Mouse (Mus musculus) kidney, embryonic 14.5 days (tissue): ENCODE results near the gene Smc6. TPM values are rescaled to one million over a fixed set of nuclear protein-coding genes. Genes with fewer than 3 reads are reported as not detected.

Experiments
- ATAC-seq: fragments of 200-750 bp; cut with Nextera tagmentation; 2 replicates; pipeline ENCODE4 v1.8.0; 2017; ENCODE audit warnings: moderate number of reproducible peaks, mild to moderate bottlenecking, moderate TSS enrichment, moderate library complexity; ENCODE audit not compliant: low FRiP score, low TSS enrichment
- H3K27ac ChIP-seq: fragments of 300-500 bp; sonication (generic); 2 replicates; pipeline ENCODE4 v1.5.1; 2014; ENCODE audit warnings: low read depth, mild to moderate bottlenecking, low read length, moderate library complexity, mixed read lengths
- H3K27me3 ChIP-seq: fragments of 300-500 bp; sonication (generic); 2 replicates; pipeline ENCODE4 v1.6.1; 2014; ENCODE audit warnings: mild to moderate bottlenecking, low read length; ENCODE audit not compliant: control insufficient read depth, insufficient read depth
- H3K36me3 ChIP-seq: fragments of 300-500 bp; sonication (generic); 2 replicates; pipeline ENCODE4 v1.6.1; 2014; ENCODE audit warnings: low read length, mixed read lengths; ENCODE audit not compliant: control insufficient read depth, insufficient read depth
- H3K4me1 ChIP-seq: fragments of 300-500 bp; sonication (generic); 2 replicates; pipeline ENCODE4 v1.6.1; 2014; ENCODE audit warnings: low read length, mixed read lengths; ENCODE audit not compliant: control insufficient read depth, insufficient read depth
- H3K4me2 ChIP-seq: fragments of 300-500 bp; sonication (generic); replicated peaks from 2 replicates; pipeline ENCODE4 v1.6.1; 2014; ENCODE audit warnings: low read depth, mild to moderate bottlenecking, low read length
- H3K4me3 ChIP-seq: fragments of 300-500 bp; sonication (generic); 2 replicates; pipeline ENCODE4 v1.5.1; 2014; ENCODE audit warnings: mild to moderate bottlenecking, low read length
- H3K9ac ChIP-seq: fragments of 300-500 bp; sonication (generic); 2 replicates; pipeline ENCODE4 v1.6.1; 2014; ENCODE audit warnings: low read depth, mild to moderate bottlenecking, low read length, moderate library complexity
- H3K9me3 ChIP-seq: fragments of 300-500 bp; sonication (generic); 2 replicates; pipeline ENCODE4 v1.6.1; 2016; ENCODE audit warnings: low read length; ENCODE audit not compliant: control insufficient read depth
- WGBS: fragments of 180-500 bp; shearing (Covaris S2); extraction: QIAGEN DNeasy Blood & Tissue Kit; methylation state at CpG from one replicate; pipeline ENCODE4 v1.1.7; 2014; 5-methylcytosine and 5-hydroxymethylcytosine counted together
- polyA plus RNA-seq: library from polyadenylated mRNA; unstranded; fragments of >200 nt; fragmentation: Nextera tagmentation; extraction: Ambion mirVana; gene quantifications from 2 replicates; pipeline ENCODE4 v1.2.1, GENCODE M21; 2014

Gene Smc6
- polyA plus RNA-seq, 1 experiment from 2014 or later = 141 TPM

DNA sequence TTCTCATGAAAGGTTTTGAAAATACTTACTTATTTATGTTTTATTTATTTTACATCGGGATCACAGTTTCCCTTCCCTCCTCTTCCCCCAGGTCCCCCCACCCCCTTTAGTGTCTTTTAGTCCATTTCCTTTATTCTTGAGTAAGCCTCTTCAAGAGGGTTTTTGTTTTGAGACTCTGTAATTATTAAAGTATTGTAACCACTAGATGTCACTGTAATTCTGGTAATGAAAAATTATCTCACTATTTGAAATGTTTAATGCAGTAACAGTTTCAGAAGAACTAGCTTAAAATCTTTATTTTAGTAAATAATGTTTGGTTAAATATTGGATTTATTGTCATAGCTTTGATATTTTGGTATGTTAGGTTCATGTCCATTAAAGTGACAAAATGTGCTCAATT is 48.2 kb downstream of the Smc6 start:
- H3K9me3 ChIP-seq = no peaks in the 10 kb centered on the region
- WGBS = 84% methylated on average over 1 of the region's 1 CpGs
- H3K9ac ChIP-seq = no peak overlapping the region
- no peaks in the 10 kb centered on the region for H3K4me1 ChIP-seq
- H3K36me3 ChIP-seq = peaks cover 57% of the 10 kb centered on the region
- no peak overlapping the region for H3K4me2 ChIP-seq
- H3K4me3 ChIP-seq = no peak overlapping the region
- H3K27ac ChIP-seq = no peak overlapping the region
- H3K27me3 ChIP-seq = no peaks in the 10 kb centered on the region
- ATAC-seq = no peak

DNA sequence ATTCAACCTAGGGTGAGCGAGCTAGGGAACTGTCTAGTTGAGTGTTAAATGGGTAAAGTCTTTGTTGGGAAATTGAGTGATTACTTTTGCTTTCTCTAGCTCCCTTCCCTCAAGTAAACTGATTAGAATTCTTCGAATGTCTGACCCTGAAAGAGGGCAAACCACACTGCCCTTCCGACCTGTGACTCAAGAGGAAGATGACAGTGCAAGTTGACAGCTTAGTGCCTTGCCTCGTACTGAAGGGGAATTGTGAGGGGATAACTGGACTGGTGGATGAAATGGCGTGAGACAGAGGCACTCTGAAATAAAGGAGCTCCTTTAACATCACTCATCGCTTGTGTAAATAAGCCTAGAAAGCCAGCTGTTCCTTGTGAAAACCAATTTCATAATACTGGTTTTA is 52.0 kb downstream of the Smc6 start:
- Histone ChIP-seq H3K9me3 (no peaks in the 10 kb centered on the region), H3K4me3 (no peak overlapping the region), H3K27ac (no peak overlapping the region), H3K27me3 (no peaks in the 10 kb centered on the region), H3K4me1 (no peaks in the 10 kb centered on the region), H3K36me3 (peaks cover 41% of the 10 kb centered on the region), H3K4me2 (no peak overlapping the region), H3K9ac (no peak overlapping the region)
- WGBS = 73% methylated on average over 6 of the region's 6 CpGs
- ATAC-seq = no peak

DNA sequence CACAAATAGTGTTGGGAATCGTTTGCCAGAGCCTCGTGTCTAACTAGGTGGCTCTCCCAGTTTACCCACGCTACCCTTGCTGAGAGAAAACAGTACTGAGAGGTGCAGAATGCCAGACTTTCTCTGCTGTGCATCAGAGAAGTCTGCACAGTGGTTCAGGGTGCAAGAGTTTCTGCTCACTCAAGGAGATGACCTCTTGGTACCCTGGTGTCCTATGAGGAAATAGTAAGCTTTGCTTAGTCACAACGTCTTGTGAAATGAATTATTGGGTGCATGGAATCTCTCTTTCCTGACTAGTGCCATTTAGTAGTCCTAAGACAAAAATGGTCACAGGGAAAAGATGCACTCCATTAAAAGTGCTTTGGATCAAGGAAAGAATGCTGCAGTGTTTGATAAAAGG is 58.8 kb downstream of the Smc6 start:
- no peak for ATAC-seq
- WGBS = 51% methylated on average over 4 of the region's 4 CpGs
- no peaks in the 10 kb centered on the region for H3K9me3 ChIP-seq
- no peak overlapping the region for H3K4me2 ChIP-seq
- H3K27ac ChIP-seq = no peak overlapping the region
- H3K36me3 ChIP-seq = no peaks in the 10 kb centered on the region; the same call in 1 of the 2 replicates
- no peaks in the 10 kb centered on the region for H3K27me3 ChIP-seq
- H3K9ac ChIP-seq = no peak overlapping the region
- no peaks in the 10 kb centered on the region for H3K4me1 ChIP-seq
- no peak overlapping the region for H3K4me3 ChIP-seq

DNA sequence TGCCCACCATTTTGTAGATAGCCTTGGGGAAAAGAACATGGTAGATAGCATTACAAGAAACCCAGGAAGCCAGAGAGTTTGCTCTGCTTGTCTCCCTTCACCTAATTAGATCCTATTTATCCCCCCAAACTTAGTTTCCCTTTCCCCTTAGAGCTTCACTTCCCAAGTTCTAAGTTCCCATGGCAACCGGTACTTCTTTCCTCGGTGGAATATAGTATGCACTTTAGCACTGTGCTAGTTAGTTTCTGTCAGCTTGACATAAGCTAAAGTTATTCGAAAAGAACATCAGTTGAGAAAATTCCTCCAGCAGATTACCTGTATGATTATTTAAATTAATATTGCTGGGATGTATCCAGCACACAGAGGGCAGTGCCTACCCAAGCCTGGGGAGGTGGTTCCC is 60.8 kb downstream of the Smc6 start:
- H3K4me3 ChIP-seq = no peak overlapping the region
- no peak for ATAC-seq
- H3K9me3 ChIP-seq = no peaks in the 10 kb centered on the region
- H3K36me3 ChIP-seq = no peaks in the 10 kb centered on the region
- H3K9ac ChIP-seq = no peak overlapping the region
- WGBS = 87% methylated on average over 3 of the region's 3 CpGs
- no peak overlapping the region for H3K27ac ChIP-seq
- no peaks in the 10 kb centered on the region for H3K4me1 ChIP-seq
- no peaks in the 10 kb centered on the region for H3K27me3 ChIP-seq
- no peak overlapping the region for H3K4me2 ChIP-seq

DNA sequence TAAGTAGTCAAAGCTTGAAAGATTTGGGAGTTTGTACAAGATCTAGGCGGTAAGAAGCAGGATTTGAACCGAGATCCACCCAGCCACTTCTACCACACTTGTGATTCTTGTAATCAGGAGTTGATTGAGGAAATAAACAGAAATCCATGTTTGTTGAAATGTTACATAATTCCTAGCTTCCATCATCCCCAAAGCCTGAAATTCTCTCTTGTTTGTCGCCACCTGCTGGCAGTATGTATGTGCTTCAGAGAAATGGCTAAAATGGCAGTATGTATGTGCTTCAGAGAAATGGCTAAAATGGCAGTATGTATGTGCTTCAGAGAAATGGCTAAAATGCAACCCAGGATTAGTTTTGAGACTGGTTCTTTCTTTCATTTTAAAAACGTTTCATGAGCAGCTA is 71.2 kb downstream of the Smc6 start:
- H3K27me3 ChIP-seq = no peaks in the 10 kb centered on the region
- H3K27ac ChIP-seq = no peak overlapping the region
- H3K36me3 ChIP-seq = no peaks in the 10 kb centered on the region
- no peak overlapping the region for H3K4me3 ChIP-seq
- no peak overlapping the region for H3K9ac ChIP-seq
- H3K4me1 ChIP-seq = no peaks in the 10 kb centered on the region
- no peak for ATAC-seq
- H3K9me3 ChIP-seq = no peaks in the 10 kb centered on the region
- no peak overlapping the region for H3K4me2 ChIP-seq
- 43% methylated on average over 4 of the region's 4 CpGs for WGBS

DNA sequence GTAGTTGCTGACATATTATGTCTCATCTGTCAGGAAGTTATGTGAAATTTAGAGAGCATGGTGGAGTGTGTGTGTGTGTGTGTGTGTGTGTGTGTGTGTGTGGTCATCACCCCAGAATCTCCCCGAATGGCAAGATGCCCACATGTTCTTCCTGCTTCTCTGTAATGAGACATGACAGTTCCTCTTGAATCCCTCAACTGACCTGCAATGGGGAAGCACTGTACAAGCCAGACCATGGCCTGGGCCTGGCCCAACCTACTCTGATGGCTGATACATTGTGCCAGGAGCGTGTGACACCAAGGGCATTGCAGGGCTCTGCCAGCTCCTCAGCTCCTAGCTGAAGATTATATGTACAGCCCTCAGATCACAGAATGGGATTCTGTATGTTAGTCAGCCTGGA is 72.6 kb downstream of the Smc6 start:
- peak; percentile 4; the same call in 1 of the 2 replicates for ATAC-seq
- no peaks in the 10 kb centered on the region for H3K36me3 ChIP-seq
- no peak overlapping the region for H3K4me3 ChIP-seq
- 85% methylated on average over 2 of the region's 2 CpGs for WGBS
- no peak overlapping the region for H3K9ac ChIP-seq
- H3K4me2 ChIP-seq = no peak overlapping the region
- H3K27me3 ChIP-seq = no peaks in the 10 kb centered on the region
- H3K4me1 ChIP-seq = no peaks in the 10 kb centered on the region
- H3K27ac ChIP-seq = no peak overlapping the region
- no peaks in the 10 kb centered on the region for H3K9me3 ChIP-seq

DNA sequence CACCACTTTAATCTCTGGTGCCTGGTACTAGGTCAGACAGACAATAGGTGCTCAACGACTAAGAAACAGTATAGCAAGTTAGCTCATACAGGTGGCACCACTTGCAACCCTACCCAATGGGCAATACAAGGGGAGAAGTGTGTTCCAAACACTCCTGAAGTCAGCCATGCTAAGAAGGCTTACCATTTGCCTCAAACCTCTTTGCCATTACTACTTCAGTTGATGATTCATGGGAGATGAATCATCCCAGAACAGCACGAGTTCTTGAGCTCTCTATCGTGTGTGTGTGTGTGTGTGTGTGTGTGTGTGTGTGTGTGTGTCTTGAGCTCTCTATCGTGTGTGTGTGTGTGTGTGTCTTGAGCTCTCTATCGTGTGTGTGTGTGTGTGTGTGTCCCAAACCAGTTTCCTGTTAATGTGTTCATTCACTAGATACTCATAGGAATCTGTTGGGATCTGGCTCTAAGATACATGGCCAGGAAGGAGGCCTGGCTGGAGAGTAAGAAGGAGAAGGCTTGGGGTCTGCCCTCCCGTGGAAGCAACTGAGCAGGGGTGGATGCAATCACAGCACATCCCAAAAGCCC is 76.4 kb downstream of the Smc6 start:
- H3K36me3 ChIP-seq = no peaks in the 10 kb centered on the region
- no peak overlapping the region for H3K27ac ChIP-seq
- H3K9me3 ChIP-seq = no peaks in the 10 kb centered on the region
- H3K4me2 ChIP-seq = no peak overlapping the region
- no peak overlapping the region for H3K4me3 ChIP-seq
- no peak overlapping the region for H3K9ac ChIP-seq
- H3K27me3 ChIP-seq = no peaks in the 10 kb centered on the region
- no peaks in the 10 kb centered on the region for H3K4me1 ChIP-seq
- WGBS = 79% methylated on average over 6 of the region's 6 CpGs
- no peak for ATAC-seq

DNA sequence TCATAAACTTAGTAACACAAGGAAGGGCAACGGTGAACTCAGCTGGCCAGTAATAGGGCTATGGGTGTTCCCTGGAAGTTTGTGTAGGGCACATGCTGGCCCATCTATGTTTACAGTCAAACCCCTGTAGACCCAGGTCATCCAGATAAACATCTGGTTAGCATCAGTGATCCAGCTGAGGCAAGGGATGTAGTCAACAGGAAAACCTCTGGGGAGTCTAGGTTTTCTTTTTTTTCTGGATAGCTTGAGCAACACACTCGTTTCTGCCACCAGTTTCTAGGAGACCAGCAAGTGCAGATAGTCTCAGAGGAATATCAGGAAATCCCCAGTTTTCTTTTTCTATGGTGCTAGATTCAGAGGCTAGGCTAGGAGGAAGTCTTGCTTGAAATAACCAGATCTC is 80.3 kb downstream of the Smc6 start:
- no peak overlapping the region for H3K4me2 ChIP-seq
- 52% methylated on average over 2 of the region's 2 CpGs for WGBS
- no peaks in the 10 kb centered on the region for H3K36me3 ChIP-seq
- ATAC-seq = no peak
- H3K27me3 ChIP-seq = no peaks in the 10 kb centered on the region
- H3K9me3 ChIP-seq = no peaks in the 10 kb centered on the region
- no peak overlapping the region for H3K27ac ChIP-seq
- H3K4me1 ChIP-seq = no peaks in the 10 kb centered on the region
- no peak overlapping the region for H3K9ac ChIP-seq
- H3K4me3 ChIP-seq = no peak overlapping the region

DNA sequence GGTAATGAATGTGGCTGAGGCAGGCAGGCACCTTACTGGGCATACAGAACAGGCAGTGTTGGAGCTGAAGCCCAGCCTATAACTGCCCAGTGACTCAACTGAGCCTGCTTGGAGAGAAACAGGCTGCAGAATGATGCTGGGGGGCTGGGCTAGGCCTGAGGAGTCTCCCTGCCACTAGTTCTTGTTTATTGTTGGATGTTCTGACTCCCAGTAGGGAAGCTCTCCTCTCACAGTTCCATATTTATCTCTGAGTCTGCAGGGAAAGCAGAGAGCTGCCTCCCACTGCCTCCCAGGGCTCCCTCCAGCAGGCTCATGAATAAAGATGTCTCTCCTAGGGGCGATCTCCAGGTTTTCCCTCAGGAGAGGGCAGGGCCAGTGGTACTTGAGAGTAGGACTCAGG is 82.7 kb downstream of the Smc6 start:
- no peak overlapping the region for H3K27ac ChIP-seq
- no peaks in the 10 kb centered on the region for H3K9me3 ChIP-seq
- H3K4me2 ChIP-seq = no peak overlapping the region
- no peaks in the 10 kb centered on the region for H3K4me1 ChIP-seq
- ATAC-seq = no peak
- H3K27me3 ChIP-seq = no peaks in the 10 kb centered on the region
- no peaks in the 10 kb centered on the region for H3K36me3 ChIP-seq
- 26% methylated on average over 1 of the region's 1 CpGs for WGBS
- H3K4me3 ChIP-seq = no peak overlapping the region
- H3K9ac ChIP-seq = no peak overlapping the region
